Mouse (Mus musculus): ENCODE data around the gene Efcab7. TPM values are rescaled to one million over a fixed set of nuclear protein-coding genes. Genes with fewer than 3 reads are reported as not detected.

Efcab7 gene
- polyA plus RNA-seq (2016; fragmentation: Nextera tagmentation; extraction: Ambion mirVana), result 24.8 and 27.0 TPM in 2 replicates

GRCm38 (mm10) chr4:99829094-99830073 lies at the start of gene Efcab7:
TSS of gene Efcab7 (plus strand) at chr4:99829198.
- Histone ChIP-seq H3K36me3 (replicated peaks) (peaks cover 16% of the 10 kb centered on the region), H3K4me3 (peak within 1 kb of the TSS; percentile 69), H3K27me3 (ENCODE audit: poor library complexity, severe bottlenecking) (no peaks in the 10 kb centered on the region), H3K4me1 (peaks cover 19% of the 10 kb centered on the region), H3K9me3 (no peaks in the 10 kb centered on the region), H3K27ac (peak within 1 kb of the TSS; percentile 96)
- WGBS, result under 1% methylated on average over 48 of the region's 48 CpGs
- DNase-seq (ENCODE audit: extremely low spot score, low spot score), result peak; percentile 85

GRCm38 (mm10) chr4:99792365-99792764 lies 36.6 kb upstream of the Efcab7 start:
- no peak for DNase-seq (ENCODE audit: extremely low spot score, low spot score)
- 90% methylated on average over 6 of the region's 6 CpGs for WGBS
- Histone ChIP-seq H3K27ac (no peak overlapping the region), H3K9me3 (no peaks in the 10 kb centered on the region), H3K4me1 (no peaks in the 10 kb centered on the region), H3K4me3 (no peak overlapping the region), H3K27me3 (ENCODE audit: poor library complexity, severe bottlenecking) (no peaks in the 10 kb centered on the region), H3K36me3 (replicated peaks) (peaks cover 34% of the 10 kb centered on the region)

GRCm38 (mm10) chr4:99816697-99817460 lies 12.1 kb upstream of the Efcab7 start:
- Histone ChIP-seq H3K36me3 (replicated peaks) (peaks cover 4% of the 10 kb centered on the region), H3K4me3 (no peak overlapping the region), H3K27me3 (ENCODE audit: poor library complexity, severe bottlenecking) (no peaks in the 10 kb centered on the region), H3K4me1 (no peaks in the 10 kb centered on the region), H3K27ac (no peak overlapping the region), H3K9me3 (no peaks in the 10 kb centered on the region)
- no peak for DNase-seq (ENCODE audit: extremely low spot score, low spot score)
- WGBS, result 95% methylated on average over 7 of the region's 7 CpGs

- H3K27ac ChIP-seq, result peak overlapping the region; percentile 96
- WGBS, result 66% methylated on average over 4 of the region's 4 CpGs
- H3K27me3 ChIP-seq (ENCODE audit: poor library complexity, severe bottlenecking), result no peaks in the 10 kb centered on the region
- peaks cover 19% of the 10 kb centered on the region for H3K4me1 ChIP-seq
- peak overlapping the region; percentile 69 for H3K4me3 ChIP-seq
- DNase-seq (ENCODE audit: extremely low spot score, low spot score), result no peak
- no peaks in the 10 kb centered on the region for H3K9me3 ChIP-seq
- peaks cover 16% of the 10 kb centered on the region for H3K36me3 ChIP-seq (replicated peaks)
These were observed 661 bp upstream of the Efcab7 start for GRCm38 (mm10) chr4:99828337-99828736.

- peak overlapping the region; percentile 69 for H3K4me3 ChIP-seq
- DNase-seq (ENCODE audit: extremely low spot score, low spot score), result no peak
- peaks cover 19% of the 10 kb centered on the region for H3K4me1 ChIP-seq
- H3K36me3 ChIP-seq (replicated peaks), result peaks cover 16% of the 10 kb centered on the region
- peak overlapping the region; percentile 96 for H3K27ac ChIP-seq
- H3K27me3 ChIP-seq (ENCODE audit: poor library complexity, severe bottlenecking), result no peaks in the 10 kb centered on the region
- WGBS, result under 1% methylated on average over 7 of the region's 7 CpGs
- no peaks in the 10 kb centered on the region for H3K9me3 ChIP-seq
These were observed 282 bp upstream of the Efcab7 start for GRCm38 (mm10) chr4:99828739-99829093.

GRCm38 (mm10) chr4:99881882-99882281 lies 52.9 kb downstream of the Efcab7 start:
- Histone ChIP-seq H3K27ac (no peak overlapping the region), H3K4me1 (no peaks in the 10 kb centered on the region), H3K9me3 (no peaks in the 10 kb centered on the region), H3K4me3 (no peak overlapping the region), H3K36me3 (replicated peaks) (0 out of 2 replicates have a peak, but pooled peaks cover 4% of the 10 kb centered on the region), H3K27me3 (ENCODE audit: poor library complexity, severe bottlenecking) (no peaks in the 10 kb centered on the region)
- no peak for DNase-seq (ENCODE audit: extremely low spot score, low spot score)

- DNase-seq (ENCODE audit: extremely low spot score, low spot score), result no peak
- Histone ChIP-seq H3K4me3 (no peak overlapping the region), H3K4me1 (no peaks in the 10 kb centered on the region), H3K27ac (no peak overlapping the region), H3K9me3 (no peaks in the 10 kb centered on the region), H3K36me3 (replicated peaks) (0 out of 2 replicates have a peak, but pooled peaks cover 4% of the 10 kb centered on the region), H3K27me3 (ENCODE audit: poor library complexity, severe bottlenecking) (no peaks in the 10 kb centered on the region)
These were observed 53.4 kb downstream of the Efcab7 start for GRCm38 (mm10) chr4:99882405-99882804.

- no peaks in the 10 kb centered on the region for H3K27me3 ChIP-seq (ENCODE audit: poor library complexity, severe bottlenecking)
- no peaks in the 10 kb centered on the region for H3K4me1 ChIP-seq
- no peak for DNase-seq (ENCODE audit: extremely low spot score, low spot score)
- no peaks in the 10 kb centered on the region for H3K9me3 ChIP-seq
- H3K27ac ChIP-seq, result no peak overlapping the region
- H3K4me3 ChIP-seq, result no peak overlapping the region
- H3K36me3 ChIP-seq (replicated peaks), result peaks cover 5% of the 10 kb centered on the region
- 69% methylated on average over 4 of the region's 4 CpGs for WGBS
These were observed 85.0 kb downstream of the Efcab7 start for GRCm38 (mm10) chr4:99913894-99914451.

GRCm38 (mm10) chr4:99926380-99926779 lies 97.4 kb downstream of the Efcab7 start:
- H3K4me3 ChIP-seq, result no peak overlapping the region
- 93% methylated on average over 4 of the region's 4 CpGs for WGBS
- H3K4me1 ChIP-seq, result peaks cover 25% of the 10 kb centered on the region
- H3K36me3 ChIP-seq (replicated peaks), result no peaks in the 10 kb centered on the region
- no peaks in the 10 kb centered on the region for H3K27me3 ChIP-seq (ENCODE audit: poor library complexity, severe bottlenecking)
- H3K27ac ChIP-seq, result no peak overlapping the region
- no peak for DNase-seq (ENCODE audit: extremely low spot score, low spot score)
- H3K9me3 ChIP-seq, result no peaks in the 10 kb centered on the region

GRCm38 (mm10) chr4:99928521-99928920 lies 99.5 kb downstream of the Efcab7 start:
- 85% methylated on average over 6 of the region's 6 CpGs for WGBS
- no peaks in the 10 kb centered on the region for H3K9me3 ChIP-seq
- 0 out of 2 replicates have a peak, but pooled peaks cover 2% of the 10 kb centered on the region for H3K36me3 ChIP-seq (replicated peaks)
- no peak for DNase-seq (ENCODE audit: extremely low spot score, low spot score)
- H3K27me3 ChIP-seq (ENCODE audit: poor library complexity, severe bottlenecking), result no peaks in the 10 kb centered on the region
- H3K27ac ChIP-seq, result no peak overlapping the region
- peaks cover 31% of the 10 kb centered on the region for H3K4me1 ChIP-seq
- H3K4me3 ChIP-seq, result no peak overlapping the region

- Histone ChIP-seq H3K36me3 (replicated peaks) (0 out of 2 replicates have a peak, but pooled peaks cover 2% of the 10 kb centered on the region), H3K27me3 (ENCODE audit: poor library complexity, severe bottlenecking) (no peaks in the 10 kb centered on the region), H3K4me3 (peak within 1 kb of the TSS; percentile 76), H3K9me3 (no peaks in the 10 kb centered on the region), H3K27ac (peak within 1 kb of the TSS; percentile 92), H3K4me1 (peaks cover 31% of the 10 kb centered on the region)
- 5% methylated on average over 23 of the region's 23 CpGs for WGBS
- DNase-seq (ENCODE audit: extremely low spot score, low spot score), result no peak
These were observed 100.2 kb downstream of the Efcab7 start, which contains the start of gene Pgm1 for GRCm38 (mm10) chr4:99929149-99929612. TSS of gene Pgm1 (plus strand) at chr4:99929414.

Data from forebrain, embryonic 10.5 days (tissue).